Mouse (Mus musculus): ENCODE data around the gene Atp13a2. TPM values are rescaled to one million over a fixed set of nuclear protein-coding genes. Genes with fewer than 3 reads are reported as not detected.

Atp13a2 gene
- polyA plus RNA-seq, 2 experiments: 43.7 to 74.6 TPM

GRCm38 (mm10) chr4:141033606-141034549 is 47.2 kb downstream of the Atp13a2 start:
- Histone ChIP-seq H3K4me2 (replicated peaks; ENCODE audit: low read depth, low read length, severe bottlenecking) (no peak overlapping the region), H3K4me3 (replicated peaks; ENCODE audit: low read length) (no peak overlapping the region), H3K9ac (ENCODE audit: low read depth, low read length, severe bottlenecking) (no peak overlapping the region), H3K36me3 (ENCODE audit: control insufficient read depth, insufficient read depth, low read length) (peaks cover 52% of the 10 kb centered on the region), H3K27me3 (ENCODE audit: control insufficient read depth, insufficient read depth, low read length) (no peaks in the 10 kb centered on the region), H3K4me1 (ENCODE audit: control insufficient read depth, insufficient read depth, low read length) (no peaks in the 10 kb centered on the region), H3K27ac (replicated peaks; ENCODE audit: low read depth, low read length) (0 out of 2 replicates have a peak overlapping the region, but pooled peaks have one; percentile 19), H3K9me3 (ENCODE audit: control insufficient read depth, low read length) (no peaks in the 10 kb centered on the region)
- WGBS: 75% methylated on average over 27 of the region's 27 CpGs
- TF ChIP-seq POLR2A (IDR thresholded peaks at IDR 0.05; ENCODE audit: borderline replicate concordance, extremely low read depth, insufficient read depth, insufficient read length): no peak
- ATAC-seq (ENCODE audit: low FRiP score, low read depth): no peak
- DNase-seq (ENCODE audit: low spot score): no peak

DNA sequence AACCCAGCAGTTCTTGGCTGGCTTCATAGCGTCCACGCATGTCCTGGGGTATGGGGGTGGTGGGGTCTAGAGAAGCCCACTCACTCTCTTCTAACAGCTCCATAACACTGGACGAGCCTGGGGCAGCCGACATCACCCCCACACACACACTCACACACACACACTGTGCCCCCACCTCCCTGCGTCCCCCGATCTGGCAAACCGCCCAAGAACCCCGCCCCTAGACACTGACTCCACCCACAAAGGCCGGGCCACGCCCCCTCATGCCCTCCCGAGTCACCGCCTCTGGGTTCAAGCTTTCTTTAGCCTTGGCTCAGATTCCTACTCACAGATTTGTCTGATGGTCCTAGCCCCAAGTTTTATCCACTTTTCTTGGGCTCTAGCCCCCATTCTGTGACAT is 54.4 kb downstream of the Atp13a2 start:
- no peak overlapping the region for H3K4me2 ChIP-seq (replicated peaks; ENCODE audit: low read depth, low read length, severe bottlenecking)
- ATAC-seq (ENCODE audit: low FRiP score, low read depth) (no peak), DNase-seq (ENCODE audit: low spot score) (no peak)
- 51% methylated on average over 12 of the region's 12 CpGs for WGBS
- no peaks in the 10 kb centered on the region for H3K27me3 ChIP-seq (ENCODE audit: control insufficient read depth, insufficient read depth, low read length)
- H3K4me3 ChIP-seq (replicated peaks; ENCODE audit: low read length): no peak overlapping the region
- H3K9ac ChIP-seq (ENCODE audit: low read depth, low read length, severe bottlenecking): no peak overlapping the region
- peaks cover 43% of the 10 kb centered on the region for H3K36me3 ChIP-seq (ENCODE audit: control insufficient read depth, insufficient read depth, low read length)
- H3K4me1 ChIP-seq (ENCODE audit: control insufficient read depth, insufficient read depth, low read length): no peaks in the 10 kb centered on the region
- no peaks in the 10 kb centered on the region for H3K9me3 ChIP-seq (ENCODE audit: control insufficient read depth, low read length)
- H3K27ac ChIP-seq (replicated peaks; ENCODE audit: low read depth, low read length): no peak overlapping the region
- no peak for TF ChIP-seq POLR2A (IDR thresholded peaks at IDR 0.05; ENCODE audit: borderline replicate concordance, extremely low read depth, insufficient read depth, insufficient read length)

DNA sequence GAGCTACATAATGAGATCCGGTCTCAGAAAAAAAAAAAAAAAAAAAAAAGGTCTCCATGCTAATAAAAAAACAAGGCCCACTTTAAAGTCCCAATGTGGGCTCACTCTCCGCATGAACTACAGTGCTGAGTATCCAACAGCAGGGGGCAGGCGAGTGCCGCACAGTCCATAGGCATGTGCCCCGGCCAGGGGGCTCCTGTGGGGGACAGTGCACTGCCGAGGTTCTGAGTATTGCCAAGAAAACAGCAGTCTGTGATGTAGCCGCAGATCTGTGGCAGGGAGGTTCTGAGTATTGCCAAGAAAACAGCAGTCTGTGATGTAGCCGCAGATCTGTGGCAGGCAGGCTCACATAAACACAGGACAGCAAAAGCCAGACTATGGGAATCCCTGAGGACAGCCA is 58.1 kb downstream of the Atp13a2 start:
- WGBS: 11% methylated on average over 8 of the region's 8 CpGs
- H3K4me2 ChIP-seq (replicated peaks; ENCODE audit: low read depth, low read length, severe bottlenecking): no peak overlapping the region
- no peaks in the 10 kb centered on the region for H3K4me1 ChIP-seq (ENCODE audit: control insufficient read depth, insufficient read depth, low read length)
- H3K4me3 ChIP-seq (replicated peaks; ENCODE audit: low read length): no peak overlapping the region
- peaks cover 36% of the 10 kb centered on the region for H3K36me3 ChIP-seq (ENCODE audit: control insufficient read depth, insufficient read depth, low read length)
- ATAC-seq (ENCODE audit: low FRiP score, low read depth): peak; percentile 83
- H3K27me3 ChIP-seq (ENCODE audit: control insufficient read depth, insufficient read depth, low read length): no peaks in the 10 kb centered on the region
- peak; percentile 74 for DNase-seq (ENCODE audit: low spot score)
- no peak for TF ChIP-seq POLR2A (IDR thresholded peaks at IDR 0.05; ENCODE audit: borderline replicate concordance, extremely low read depth, insufficient read depth, insufficient read length)
- H3K9ac ChIP-seq (ENCODE audit: low read depth, low read length, severe bottlenecking): no peak overlapping the region
- peak overlapping the region; percentile 55; the same call in 1 of the 2 replicates for H3K27ac ChIP-seq (replicated peaks; ENCODE audit: low read depth, low read length)
- no peaks in the 10 kb centered on the region for H3K9me3 ChIP-seq (ENCODE audit: control insufficient read depth, low read length)

- Histone ChIP-seq H3K4me2 (replicated peaks; ENCODE audit: low read depth, low read length, severe bottlenecking) (no peak overlapping the region), H3K36me3 (ENCODE audit: control insufficient read depth, insufficient read depth, low read length) (peaks cover 25% of the 10 kb centered on the region), H3K9me3 (ENCODE audit: control insufficient read depth, low read length) (no peaks in the 10 kb centered on the region), H3K9ac (ENCODE audit: low read depth, low read length, severe bottlenecking) (no peak overlapping the region), H3K4me3 (replicated peaks; ENCODE audit: low read length) (no peak overlapping the region), H3K4me1 (ENCODE audit: control insufficient read depth, insufficient read depth, low read length) (no peaks in the 10 kb centered on the region), H3K27ac (replicated peaks; ENCODE audit: low read depth, low read length) (no peak overlapping the region), H3K27me3 (ENCODE audit: control insufficient read depth, insufficient read depth, low read length) (no peaks in the 10 kb centered on the region)
- ATAC-seq (ENCODE audit: low FRiP score, low read depth) (no peak), DNase-seq (ENCODE audit: low spot score) (no peak)
- no peak for TF ChIP-seq POLR2A (IDR thresholded peaks at IDR 0.05; ENCODE audit: borderline replicate concordance, extremely low read depth, insufficient read depth, insufficient read length)
- 87% methylated on average over 17 of the region's 17 CpGs for WGBS
Measured at GRCm38 (mm10) chr4:141048810-141049475, 62.3 kb downstream of the Atp13a2 start.

DNA sequence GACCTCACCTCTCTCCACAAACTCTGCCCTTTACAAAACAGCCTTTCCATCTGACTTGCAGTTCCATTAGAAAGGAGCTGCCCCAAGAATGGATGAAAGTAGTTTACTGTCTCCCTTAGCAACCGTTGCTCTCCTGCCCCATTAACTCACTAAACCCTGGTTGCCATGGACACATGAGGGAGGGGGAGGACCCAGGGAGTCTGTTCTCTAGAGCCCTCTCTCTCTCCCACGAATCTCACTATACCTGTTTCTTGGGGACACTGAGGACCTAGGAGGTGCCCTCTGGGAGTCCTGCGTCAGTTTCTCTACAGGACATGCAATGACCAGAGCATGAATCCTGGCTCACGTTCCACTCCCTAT is 62.8 kb downstream of the Atp13a2 start:
- no peaks in the 10 kb centered on the region for H3K4me1 ChIP-seq (ENCODE audit: control insufficient read depth, insufficient read depth, low read length)
- ATAC-seq (ENCODE audit: low FRiP score, low read depth) (no peak), DNase-seq (ENCODE audit: low spot score) (no peak)
- H3K27ac ChIP-seq (replicated peaks; ENCODE audit: low read depth, low read length): no peak overlapping the region
- peaks cover 25% of the 10 kb centered on the region for H3K36me3 ChIP-seq (ENCODE audit: control insufficient read depth, insufficient read depth, low read length)
- WGBS: 41% methylated on average over 4 of the region's 4 CpGs
- no peak overlapping the region for H3K4me2 ChIP-seq (replicated peaks; ENCODE audit: low read depth, low read length, severe bottlenecking)
- no peaks in the 10 kb centered on the region for H3K9me3 ChIP-seq (ENCODE audit: control insufficient read depth, low read length)
- H3K27me3 ChIP-seq (ENCODE audit: control insufficient read depth, insufficient read depth, low read length): no peaks in the 10 kb centered on the region
- H3K9ac ChIP-seq (ENCODE audit: low read depth, low read length, severe bottlenecking): no peak overlapping the region
- H3K4me3 ChIP-seq (replicated peaks; ENCODE audit: low read length): no peak overlapping the region
- no peak for TF ChIP-seq POLR2A (IDR thresholded peaks at IDR 0.05; ENCODE audit: borderline replicate concordance, extremely low read depth, insufficient read depth, insufficient read length)

All from limb, embryonic 14.5 days (tissue).